19 mouse cellular contexts compared by ENCODE assay signal in the genomic region with DNA sequence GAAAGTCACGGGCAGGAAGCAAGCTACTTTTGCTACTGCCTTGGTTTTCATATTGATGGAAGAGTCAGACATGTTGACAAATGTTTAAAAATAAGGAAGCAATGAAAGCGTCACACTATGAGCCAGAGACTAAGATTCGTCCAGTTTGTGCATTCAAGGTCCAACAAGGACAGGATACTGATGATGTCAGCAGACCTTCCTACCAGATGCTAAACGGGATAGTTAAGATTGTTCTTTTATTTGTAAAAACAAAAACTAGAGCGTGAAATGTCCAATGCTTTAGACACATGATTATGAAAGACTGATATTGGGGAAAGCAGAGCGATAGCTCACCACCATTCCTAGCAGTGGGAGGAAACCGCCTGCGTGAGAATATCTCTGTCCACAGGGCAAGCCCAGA. TPM values are rescaled to one million over a fixed set of nuclear protein-coding genes. Genes with fewer than 3 reads are reported as not detected.
DNase-seq lines count a peak whose midpoint lies in the region; ATAC-seq and TF ChIP-seq lines count a peak whose summit lies in the region.
"Had no signal": no experiment of that assay in that cellular context is flagged by ENCODE, and none has a peak within 500 bp of the region (broad histone marks: within the 10 kb centered on the region; RNA-seq: fewer than 3 reads in every experiment).

No protein-coding gene starts in this region.

- intact Hi-C loops in heart, adult 2 months (cut with DNase I), result loop anchor here (2.0 kb wide), 1 partner anchor 13 kb away; no protein-coding TSS in a partner anchor

- peaks cover 2% of the 10 kb centered on the region; the same call in 1 of the 2 replicates for H3K79me2 ChIP-seq in heart, adult 2 months (replicated peaks; ENCODE audit: control insufficient read depth, insufficient read depth, low read length)
- peaks cover 100% of the 10 kb centered on the region for H3K79me2 ChIP-seq in C2C12 (ENCODE audit: control insufficient read depth, insufficient read depth)

- H3K4me2 ChIP-seq in kidney, postnatal 0 days (ENCODE audit: low read length), result no peak overlapping the region
- H3K4me2 ChIP-seq: embryonic facial prominence, embryonic 15.5 days; forebrain, embryonic 15.5 days; hindbrain, embryonic 14.5 days; liver, embryonic 12.5 days; neural tube, embryonic 13.5 days had no signal

- peaks cover 77% of the 10 kb centered on the region for H3K79me3 ChIP-seq in C2C12 (ENCODE audit: low read depth)

- peak in 1 of 2 experiments; percentile 11 for DNase-seq in heart, adult 2 months
- DNase-seq in heart, adult 11 months, result no peak
- no peak for DNase-seq in kidney, postnatal 0 days (ENCODE audit: low spot score)
- no peak for DNase-seq in kidney, postnatal 14 days
- DNase-seq in testis, postnatal 14 days (ENCODE audit: low spot score), result no peak
- DNase-seq in retina, embryonic 14.5 days (ENCODE audit: low spot score), result no peak
- DNase-seq: cerebellum, adult 2 months; gastrocnemius, postnatal 10 days; lung, postnatal 36 days; thymus, postnatal 25 days had no signal

- H3K9ac ChIP-seq in heart, adult 2 months (ENCODE audit: low read depth, low read length), result 0 out of 2 replicates have a peak overlapping the region, but pooled peaks have one; percentile 19
- no peak overlapping the region for H3K9ac ChIP-seq in kidney, postnatal 0 days (ENCODE audit: low read depth, low read length)
- H3K9ac ChIP-seq: embryonic facial prominence, embryonic 15.5 days; forebrain, embryonic 15.5 days; hindbrain, embryonic 14.5 days; liver, embryonic 12.5 days; neural tube, embryonic 13.5 days had no signal

- WGBS in heart, adult 2 months, result 8% methylated on average over 8 of the region's 8 CpGs
- 65% methylated on average over 8 of the region's 8 CpGs for WGBS in kidney, postnatal 0 days

- no peaks in the 10 kb centered on the region for H3K27me3 ChIP-seq in heart, adult 2 months (ENCODE audit: control insufficient read depth, insufficient read depth, low read length)
- H3K27me3 ChIP-seq in kidney, postnatal 0 days (ENCODE audit: insufficient read depth, low read length), result no peaks in the 10 kb centered on the region
- no peaks in the 10 kb centered on the region for H3K27me3 ChIP-seq in C2C12 (ENCODE audit: control insufficient read depth, insufficient read depth, insufficient read length)
- H3K27me3 ChIP-seq: embryonic facial prominence, embryonic 15.5 days; forebrain, embryonic 15.5 days; liver, embryonic 12.5 days; neural tube, embryonic 13.5 days had no signal

- peaks cover 53% of the 10 kb centered on the region for H3K36me3 ChIP-seq in heart, adult 2 months (ENCODE audit: control insufficient read depth, insufficient read depth, low read length)
- H3K36me3 ChIP-seq in kidney, postnatal 0 days (ENCODE audit: insufficient read depth, low read length), result no peaks in the 10 kb centered on the region
- H3K36me3 ChIP-seq in C2C12 (ENCODE audit: control insufficient read depth, insufficient read depth), result peaks cover 8% of the 10 kb centered on the region
- H3K36me3 ChIP-seq: embryonic facial prominence, embryonic 15.5 days; forebrain, embryonic 15.5 days; liver, embryonic 12.5 days; neural tube, embryonic 13.5 days had no signal

- TF ChIP-seq POLR2A in heart, adult 2 months (IDR thresholded peaks at IDR 0.05; ENCODE audit: insufficient read depth, low read depth, low read length), result peak; percentile 28
- no peak for TF ChIP-seq POLR2A in bone marrow macrophage, adult 2 months (IDR thresholded peaks at IDR 0.05; ENCODE audit: borderline replicate concordance, low read depth, low read length)

- H3ac ChIP-seq in C2C12 (ENCODE audit: control insufficient read depth, insufficient read length, low read depth), result peak overlapping the region; percentile 30

- peak overlapping the region; percentile 100 for H3K27ac ChIP-seq in heart, adult 2 months
- H3K27ac ChIP-seq in kidney, postnatal 0 days, result peak overlapping the region; percentile 32
- peak overlapping the region; percentile 70 for H3K27ac ChIP-seq in bone marrow macrophage, adult 2 months (ENCODE audit: insufficient read depth, low read depth, low read length)
- H3K27ac ChIP-seq: embryonic facial prominence, embryonic 15.5 days; forebrain, embryonic 15.5 days; hindbrain, embryonic 14.5 days; liver, embryonic 12.5 days; neural tube, embryonic 13.5 days had no signal

- no peak for TF ChIP-seq EP300 in heart, adult 2 months (IDR thresholded peaks at IDR 0.05; ENCODE audit: insufficient read depth, low read depth, low read length)

- no peaks in the 10 kb centered on the region for H3K9me3 ChIP-seq in kidney, postnatal 0 days (replicated peaks; ENCODE audit: low read length)
- H3K9me3 ChIP-seq: embryonic facial prominence, embryonic 15.5 days; forebrain, embryonic 15.5 days; liver, embryonic 12.5 days; neural tube, embryonic 13.5 days had no signal

- no peak for TF ChIP-seq CTCF in heart, adult 2 months (IDR thresholded peaks at IDR 0.05)
- TF ChIP-seq CTCF in kidney, postnatal 0 days (IDR thresholded peaks at IDR 0.05; ENCODE audit: low read depth), result no peak
- no peak for TF ChIP-seq CTCF in C2C12 (IDR thresholded peaks at IDR 0.05; ENCODE audit: control insufficient read depth, insufficient read depth, insufficient read length)
- no peak for TF ChIP-seq CTCF in bone marrow macrophage, adult 2 months (IDR thresholded peaks at IDR 0.05; ENCODE audit: low read depth, low read length)

- ATAC-seq in kidney, postnatal 0 days (replicated peaks; ENCODE audit: low FRiP score, low read depth), result no peak
- ATAC-seq: forebrain, embryonic 15.5 days; intestine, postnatal 0 days; liver, embryonic 12.5 days; midbrain, embryonic 16.5 days had no signal

- peaks cover 39% of the 10 kb centered on the region for H3K4me1 ChIP-seq in heart, adult 2 months (ENCODE audit: control insufficient read depth, insufficient read depth, low read length)
- peaks cover 10% of the 10 kb centered on the region; the same call in 1 of the 2 replicates for H3K4me1 ChIP-seq in kidney, postnatal 0 days (replicated peaks; ENCODE audit: insufficient read depth, low read length)
- peaks cover 6% of the 10 kb centered on the region; the same call in 1 of the 2 replicates for H3K4me1 ChIP-seq in bone marrow macrophage, adult 2 months (ENCODE audit: control insufficient read depth, insufficient read depth, low read length)

- no peak overlapping the region for H3K4me3 ChIP-seq in heart, adult 2 months
- no peak overlapping the region for H3K4me3 ChIP-seq in kidney, postnatal 0 days (replicated peaks; ENCODE audit: low read depth, low read length)
- H3K4me3 ChIP-seq in C2C12 (ENCODE audit: insufficient read depth, poor library complexity, severe bottlenecking), result no peak overlapping the region
- H3K4me3 ChIP-seq in bone marrow macrophage, adult 2 months (ENCODE audit: insufficient read depth, low read length), result no peak overlapping the region
- H3K4me3 ChIP-seq: embryonic facial prominence, embryonic 15.5 days; forebrain, embryonic 15.5 days; liver, embryonic 12.5 days; neural tube, embryonic 13.5 days had no signal

TF ChIP-seq in C2C12, 6 proteins besides CTCF, POLR2A, EP300 and RAD21:
- TF ChIP-seq FOSL1 (IDR thresholded peaks at IDR 0.05; ENCODE audit: insufficient read depth, low read length, poor library complexity, severe bottlenecking) (no peak), CEBPB (IDR thresholded peaks at IDR 0.05; ENCODE audit: low read depth) (no peak), MYOD1 (IDR thresholded peaks at IDR 0.05; ENCODE audit: control insufficient read depth, insufficient read length, low read depth) (no peak), MYOG (IDR thresholded peaks at IDR 0.05; ENCODE audit: control insufficient read depth, extremely low read depth, insufficient read length) (no peak), MAX (IDR thresholded peaks at IDR 0.05) (no peak), USF1 (IDR thresholded peaks at IDR 0.05; ENCODE audit: low read depth) (no peak)

RNA-seq across cellular contexts. Expression of gene Frmd8, which starts 37.5 kb away (rescaled TPM):
- 1 to 10 TPM; 7.7 to 8.4 TPM for total RNA-seq in heart, adult 2 months (2021)
- 7.0 and 9.3 TPM in 2 replicates for polyA plus RNA-seq in heart, adult 2 months (2012; rRNA removed)
- 31.6 and 35.9 TPM in 2 replicates for polyA plus RNA-seq in kidney, postnatal 0 days (2015; fragmentation: Nextera tagmentation; extraction: Ambion mirVana)
- polyA plus RNA-seq in C2C12 (2012; fragmentation: generic; extraction: Trizol), result 44.1 TPM
- 24.6 and 25.2 TPM in 2 replicates for polyA plus RNA-seq in bone marrow macrophage, adult 2 months (2012; ENCODE audit: insufficient read depth, insufficient read length, missing spikeins)

RNA-seq across cellular contexts. Expression of gene Slc25a45, which starts 40.0 kb away (rescaled TPM):
- total RNA-seq in heart, adult 2 months (2021), result 1 to 10 TPM; 2.8 TPM
- polyA plus RNA-seq in heart, adult 2 months (2012; rRNA removed), result 7.9 and 8.2 TPM in 2 replicates
- polyA plus RNA-seq in kidney, postnatal 0 days (2015; fragmentation: Nextera tagmentation; extraction: Ambion mirVana), result 19.9 and 24.5 TPM in 2 replicates
- polyA plus RNA-seq in C2C12 (2012; fragmentation: generic; extraction: Trizol), result 5.5 TPM
- 74.2 and 78.0 TPM in 2 replicates for polyA plus RNA-seq in bone marrow macrophage, adult 2 months (2012; ENCODE audit: insufficient read depth, insufficient read length, missing spikeins)

RNA-seq across cellular contexts. Expression of gene Tigd3, which starts 56.3 kb away (rescaled TPM):
- total RNA-seq in heart, adult 2 months (2021), result under 1 TPM; 0.14 to 0.47 TPM
- 0.25 and 0.67 TPM in 2 replicates for polyA plus RNA-seq in heart, adult 2 months (2012; rRNA removed)
- polyA plus RNA-seq in kidney, postnatal 0 days (2015; fragmentation: Nextera tagmentation; extraction: Ambion mirVana), result 2.9 and 3.6 TPM in 2 replicates
- polyA plus RNA-seq in C2C12 (2012; fragmentation: generic; extraction: Trizol), result 1.0 TPM
- 0.61 and 0.70 TPM in 2 replicates for polyA plus RNA-seq in bone marrow macrophage, adult 2 months (2012; ENCODE audit: insufficient read depth, insufficient read length, missing spikeins)

Comparison
In these comparisons a context has a peak if more than half of its experiments do, and no peak if none do; other contexts are left out.
1. H3K27ac ChIP-seq: peak in every context shown above with its lines; median percentile 100 in heart, adult 2 months; 70 in bone marrow macrophage, adult 2 months; 32 in kidney, postnatal 0 days.